Mouse (Mus musculus) ES-E14 (cell line): ENCODE results near the gene Car10.

ENCODE experiments used
- CHD2 ChIP-seq: IDR thresholded peaks from 2 replicates; pipeline ENCODE4 v1.6.1; 2014; ENCODE audit warnings: mild to moderate bottlenecking, low read depth, low read length, inconsistent platforms
- HCFC1 ChIP-seq: IDR thresholded peaks from 2 replicates; pipeline ENCODE4 v1.6.1; 2012; ENCODE audit warnings: low read length, inconsistent platforms, borderline replicate concordance; ENCODE audit not compliant: insufficient read depth
- MAFK ChIP-seq: IDR thresholded peaks from 2 replicates; pipeline ENCODE4 v1.6.1; 2014; ENCODE audit warnings: mild to moderate bottlenecking, low read depth, low read length, inconsistent platforms; ENCODE audit not compliant: insufficient read depth

GRCm38 (mm10) chr11:93109451-93109850 lies 11.6 kb downstream of the Car10 start:
- TF ChIP-seq CHD2 (no peak), HCFC1 (no peak), MAFK (no peak)
